Mouse (Mus musculus): ENCODE data around the gene Olfr1499.
"Not testable (repeated sequence)": the region's sequence is repeated elsewhere in the genome, so short reads cannot be mapped to it uniquely, and the experiment has no call there.

Gene Olfr1499

DNA sequence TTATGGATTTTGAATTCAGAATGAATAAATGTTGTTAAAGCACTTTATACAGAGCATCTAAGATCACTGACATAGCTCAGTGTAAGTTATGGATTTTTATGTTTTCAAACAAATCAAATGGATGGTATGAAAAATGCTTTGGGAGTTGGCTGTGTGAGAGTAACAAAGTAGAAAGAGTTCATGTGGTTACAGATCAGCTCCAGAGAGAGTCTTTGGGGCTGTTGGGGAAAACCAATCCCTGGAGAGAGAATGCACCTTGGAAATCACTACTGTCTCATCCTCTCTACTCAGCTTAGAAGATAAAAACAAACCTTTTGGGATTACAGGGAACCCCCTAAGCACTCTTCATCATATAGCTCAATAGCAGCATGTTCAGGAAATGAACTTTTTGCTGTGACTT lies at the start of gene Olfr1499:
TSS of gene Olfr1499 (minus strand) at position 101 of the 400 bp plus-strand sequence.
- no peak for DNase-seq

DNA sequence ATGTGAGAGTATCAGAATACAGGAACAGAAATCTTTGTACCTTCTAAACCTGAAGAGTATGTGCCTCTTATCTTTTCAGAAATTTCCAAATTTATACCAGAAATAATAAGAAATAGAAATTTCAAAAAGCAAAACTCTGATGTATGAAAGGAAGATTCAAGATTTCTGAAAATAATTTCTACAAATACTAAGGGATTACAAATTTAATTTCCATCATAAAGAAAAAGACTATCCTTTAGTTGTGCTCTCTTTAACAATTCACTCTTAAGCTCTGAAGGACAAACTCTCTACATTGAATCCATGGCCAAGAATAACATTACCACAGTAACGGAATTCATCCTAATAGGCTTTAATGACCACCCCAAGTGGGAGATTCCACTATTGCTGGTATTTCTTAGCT lies 42.2 kb upstream of the Olfr1499 start, which contains the start of gene Olfr1502:
TSS of gene Olfr1502 (plus strand) at position 301 of the 400 bp plus-strand sequence.
- DNase-seq, result no peak

DNA sequence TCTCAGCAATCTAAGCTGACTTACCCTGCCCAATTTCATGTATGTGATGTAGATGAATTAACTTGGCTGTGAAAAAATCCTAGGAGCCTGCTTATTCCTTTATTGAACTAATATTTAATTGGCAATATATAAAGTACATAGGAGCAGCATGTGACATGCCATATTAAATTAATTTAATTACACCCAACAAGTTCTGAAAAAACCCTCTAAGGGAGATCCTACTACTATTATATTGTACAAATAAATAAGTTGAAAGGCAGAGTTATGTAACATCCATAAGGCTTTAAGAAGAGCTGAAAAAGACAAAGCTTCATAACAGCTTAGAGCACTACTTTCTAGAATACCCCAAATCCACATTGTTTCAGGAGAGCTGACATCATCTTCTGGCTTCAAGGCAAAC lies 31.3 kb upstream of the Olfr1499 start, which contains the start of gene Olfr1501:
TSS of gene Olfr1501 (minus strand) at position 101 of the 400 bp plus-strand sequence.
- not testable (repeated sequence) for DNase-seq

DNA sequence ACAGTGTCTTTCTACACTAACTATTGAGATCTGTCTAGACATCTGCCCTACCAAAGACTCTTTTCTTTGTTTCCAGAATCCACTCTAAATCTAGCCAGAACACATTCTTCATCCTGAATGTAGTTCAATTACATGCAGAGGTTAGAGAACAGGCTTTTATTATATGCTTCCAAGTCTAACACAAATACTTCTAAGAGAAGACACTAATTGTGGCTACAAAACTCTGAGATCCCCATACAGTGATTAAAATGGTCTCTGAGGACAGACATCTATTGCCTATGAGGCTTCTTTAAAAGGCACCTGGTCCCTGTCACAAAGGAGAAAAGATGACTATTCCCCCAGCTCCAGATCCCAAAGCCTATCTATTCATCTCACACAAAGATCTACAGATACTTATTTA lies 11.1 kb upstream of the Olfr1499 start, which contains the start of gene Olfr1500:
TSS of gene Olfr1500 (minus strand) at position 101 of the 400 bp plus-strand sequence.
- DNase-seq, result no peak

DNA sequence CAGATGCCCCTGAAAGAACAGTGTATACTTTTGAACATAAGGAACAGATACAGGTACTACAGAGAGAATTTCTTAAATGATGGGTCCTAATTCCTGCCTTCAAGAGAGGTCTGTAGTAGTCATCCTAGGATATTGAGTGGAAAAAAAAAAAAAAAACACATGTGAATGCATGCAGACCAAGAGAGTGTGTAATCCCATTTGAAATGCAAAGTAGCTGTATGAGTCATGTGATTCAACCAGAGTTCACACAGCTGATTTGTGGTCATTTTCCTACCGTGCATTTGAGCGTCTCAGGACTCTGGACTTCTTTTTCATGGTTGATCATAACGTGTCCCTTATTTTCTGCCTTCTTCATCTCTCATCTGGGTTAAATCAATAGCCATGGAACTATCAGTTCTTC lies 9.2 kb upstream of the Olfr1499 start:
- DNase-seq, result no peak

DNA sequence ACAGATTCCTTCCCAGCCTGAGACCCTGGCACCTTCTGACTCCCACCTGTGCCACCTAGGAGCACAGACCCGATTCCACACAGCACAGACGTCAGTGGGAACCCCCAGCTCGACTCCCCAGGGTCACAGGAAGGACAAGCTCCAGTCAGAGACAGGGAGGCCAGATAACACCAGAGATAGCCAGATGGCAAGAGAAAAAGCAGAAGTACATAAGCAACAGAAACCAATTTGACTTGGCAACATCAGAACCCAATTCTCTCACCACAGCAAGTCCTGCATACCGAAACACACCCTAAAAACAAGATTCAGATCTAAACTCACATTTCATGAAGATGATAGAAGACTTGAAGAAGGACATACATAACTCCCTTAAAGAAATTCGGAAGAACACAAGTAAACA lies 1.6 kb upstream of the Olfr1499 start:
- DNase-seq, result no peak

DNA sequence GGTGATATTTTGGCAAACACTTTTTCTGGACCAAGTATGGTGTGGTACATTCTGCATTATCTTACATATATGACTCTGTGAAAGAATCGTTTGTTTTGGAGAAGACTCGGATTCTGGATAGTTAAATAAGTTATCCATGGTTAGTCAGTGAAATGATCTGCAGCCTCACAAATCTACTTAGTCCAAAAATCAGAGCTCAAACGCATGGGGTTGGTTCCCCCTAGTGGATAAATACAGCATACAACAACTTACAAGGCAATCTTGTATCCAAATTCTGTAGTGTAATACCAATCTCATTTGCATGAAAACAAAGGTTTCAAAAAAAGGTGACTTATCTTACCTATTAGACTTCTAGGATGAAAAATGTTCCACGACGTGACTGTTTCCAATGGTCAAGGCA lies 420 bp downstream of the Olfr1499 start:
- no peak for DNase-seq

DNA sequence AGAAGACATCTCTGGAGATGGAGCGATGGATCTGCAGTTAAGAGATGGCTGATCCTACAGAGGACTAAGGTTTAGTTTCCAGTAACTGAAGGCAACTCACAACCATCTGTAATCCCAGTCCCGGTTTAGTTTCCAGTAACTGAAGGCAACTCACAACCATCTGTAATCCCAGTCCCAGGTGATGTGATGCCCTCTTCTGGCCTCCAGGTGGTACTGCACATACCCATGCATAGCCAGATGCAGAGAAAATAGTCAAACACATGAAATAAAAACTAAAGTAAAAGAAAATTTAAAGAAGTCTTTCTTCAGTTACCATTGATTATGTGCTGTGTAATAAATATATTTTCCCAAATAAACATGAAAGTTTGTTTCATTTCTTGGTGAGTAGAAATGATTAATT lies 6.4 kb downstream of the Olfr1499 start:
- no peak for DNase-seq

DNA sequence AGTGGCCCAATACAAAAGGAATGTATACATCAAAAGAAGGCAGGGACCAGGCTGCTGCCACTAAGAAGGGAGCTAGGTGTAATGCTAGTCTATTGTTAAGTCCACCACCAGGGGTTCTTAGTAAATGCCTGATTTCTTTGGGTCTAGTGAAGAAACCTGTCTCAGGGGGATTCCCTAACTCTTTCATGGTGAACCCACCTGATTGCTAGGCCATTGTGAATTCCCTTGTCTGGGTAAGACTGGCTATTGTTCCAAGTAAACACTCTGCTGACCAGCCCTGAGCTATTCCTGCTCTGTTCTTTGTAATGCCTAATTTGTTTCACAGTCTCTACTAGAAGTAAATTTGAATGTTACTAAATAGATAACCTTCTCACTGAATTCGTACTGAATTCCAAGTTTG lies 13.8 kb downstream of the Olfr1499 start:
- DNase-seq, result not testable (repeated sequence)

DNA sequence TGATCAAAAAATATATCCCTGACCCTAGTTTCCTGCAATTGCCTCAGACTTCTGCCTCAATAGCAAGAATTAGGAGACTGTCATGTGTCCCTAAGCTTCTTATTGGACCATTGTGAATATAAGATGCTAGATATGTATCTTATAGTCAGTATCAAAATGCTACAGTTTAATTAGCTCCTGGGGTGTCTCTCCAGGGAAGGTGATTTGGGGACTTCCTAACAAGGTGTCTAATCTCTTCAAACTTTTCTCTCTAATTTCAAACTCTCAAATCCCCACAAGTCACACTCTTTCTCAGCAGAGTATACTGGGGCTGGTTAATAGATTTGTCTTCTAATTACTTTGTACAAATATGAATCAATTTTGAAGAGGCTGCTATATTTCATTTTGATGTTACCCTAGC lies 21.1 kb downstream of the Olfr1499 start, which contains the start of gene Olfr1497:
TSS of gene Olfr1497 (minus strand) at position 101 of the 400 bp plus-strand sequence.
- DNase-seq, result no peak

DNA sequence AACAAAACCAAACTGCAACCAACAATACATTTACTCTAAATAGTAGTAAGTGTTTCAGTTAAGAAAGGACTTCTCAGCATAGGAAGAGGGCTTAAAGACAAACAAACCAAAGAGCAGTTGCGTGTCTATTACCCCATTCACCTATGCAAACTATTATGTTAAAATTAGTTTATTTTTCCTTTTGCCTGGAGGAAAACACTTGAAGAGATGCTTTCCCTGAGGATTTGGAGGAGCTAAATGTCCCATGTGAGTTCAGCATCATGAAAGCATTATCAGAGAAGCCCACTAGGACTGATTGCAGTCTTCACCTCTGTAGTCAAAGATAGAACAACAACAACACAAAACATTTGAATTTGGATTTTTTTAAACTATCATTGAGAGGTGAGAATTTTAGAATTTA lies 41.7 kb downstream of the Olfr1499 start, which contains the start of gene Olfr1496:
TSS of gene Olfr1496 (plus strand) at position 301 of the 400 bp plus-strand sequence.
- no peak for DNase-seq

DNA sequence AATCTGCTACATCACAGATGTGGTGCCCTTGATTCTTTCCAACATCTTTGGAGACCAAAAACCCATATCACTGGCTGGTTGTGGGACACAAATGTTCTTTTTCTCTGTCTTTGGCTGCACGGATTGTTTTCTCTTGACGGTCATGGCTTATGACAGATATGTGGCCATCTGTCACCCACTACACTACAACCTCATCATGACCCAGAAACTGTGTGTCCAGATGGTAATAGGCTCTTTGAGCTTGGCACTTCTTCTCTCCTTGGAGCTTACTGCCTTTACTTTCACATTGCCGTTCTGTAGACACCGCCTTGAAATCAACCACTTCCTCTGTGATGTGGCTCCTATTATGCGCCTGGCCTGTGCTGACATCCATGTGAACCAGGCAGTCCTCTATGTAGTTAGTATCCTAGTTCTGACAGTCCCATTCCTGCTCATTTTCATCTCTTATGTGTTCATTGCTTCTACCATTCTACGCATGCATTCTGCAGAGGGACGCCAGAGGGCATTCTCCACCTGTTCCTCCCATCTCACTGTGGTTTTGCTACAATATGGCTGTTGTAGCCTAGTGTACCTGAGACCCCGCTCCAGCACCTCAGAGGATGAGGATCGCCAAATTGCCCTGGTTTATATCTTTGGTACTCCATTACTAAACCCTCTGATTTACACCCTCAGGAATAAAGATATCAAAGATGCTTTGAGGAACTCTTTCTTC lies 50.5 kb downstream of the Olfr1499 start:
- DNase-seq, result no peak

DNA sequence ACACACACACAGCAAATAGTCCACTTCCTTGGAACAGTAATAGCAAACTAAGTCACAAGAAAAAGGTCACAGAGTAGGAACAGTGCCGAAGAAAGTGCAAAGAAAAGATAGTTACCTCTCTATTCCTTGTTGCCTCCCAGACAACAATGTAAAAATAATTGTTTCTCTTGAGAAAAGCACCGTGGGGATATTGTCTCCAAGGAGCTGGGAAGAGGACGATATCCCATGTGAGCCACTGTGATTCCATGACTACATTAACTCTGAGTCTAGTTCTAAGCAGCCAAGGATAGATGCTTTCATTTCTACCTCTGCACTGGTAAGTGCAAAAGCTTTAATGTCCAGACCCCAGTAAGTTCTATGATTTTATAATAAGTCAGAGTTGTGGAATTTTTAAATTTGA lies 54.9 kb downstream of the Olfr1499 start, which contains the start of gene Olfr1495:
TSS of gene Olfr1495 (plus strand) at position 301 of the 400 bp plus-strand sequence.
- no peak for DNase-seq

Data from thymus, adult 18-20 months (tissue).